Mouse (Mus musculus) lung, adult 2 months (tissue): ENCODE measurements around the gene Btbd16.

Experiments
- CTCF ChIP-seq: fragments of 200-500 bp; IDR thresholded peaks from 2 replicates; pipeline ENCODE4 v1.5.1; 2011; ENCODE audit warnings: mild to moderate bottlenecking, low read length, control low read depth; ENCODE audit not compliant: insufficient read depth
- POLR2A ChIP-seq: fragments of 200-500 bp; IDR thresholded peaks from 2 replicates; pipeline ENCODE4 v1.6.1; 2011; ENCODE audit warnings: low read depth, mild to moderate bottlenecking, control low read depth, low read length, borderline replicate concordance; ENCODE audit errors: extremely low read depth

- TF ChIP-seq CTCF (no peak), POLR2A (no peak)
Observed at GRCm38 (mm10) chr7:130818813-130819212, 44.9 kb downstream of the Btbd16 start.
